Mouse (Mus musculus) embryo, embryonic 11 days (tissue): ENCODE results near the gene Mpzl1.
"Not testable (repeated sequence)": the region's sequence is repeated elsewhere in the genome, so short reads cannot be mapped to it uniquely, and the experiment has no call there.

Source experiments
- DNase-seq: peaks from one replicate; pipeline ENCODE4 v3.0.0-alpha.2; 2015

Mpzl1 gene

GRCm38 (mm10) chr1:165634151-165634884 is at the start of gene Mpzl1:
TSS of gene Mpzl1 (minus strand) at chr1:165634538.
- DNase-seq = peak; percentile 99

- no peak for DNase-seq
Measured at GRCm38 (mm10) chr1:165682056-165682853, 47.9 kb upstream of the Mpzl1 start.

- no peak for DNase-seq
Measured at GRCm38 (mm10) chr1:165681045-165681794, 46.9 kb upstream of the Mpzl1 start.

- DNase-seq = not testable (repeated sequence)
Measured at GRCm38 (mm10) chr1:165680086-165680485, 45.7 kb upstream of the Mpzl1 start.

- DNase-seq = no peak
Measured at GRCm38 (mm10) chr1:165679618-165679997, 45.3 kb upstream of the Mpzl1 start.

GRCm38 (mm10) chr1:165678861-165679617 is 44.7 kb upstream of the Mpzl1 start:
- DNase-seq = no peak

GRCm38 (mm10) chr1:165677558-165677957 is 43.2 kb upstream of the Mpzl1 start:
- no peak for DNase-seq

- no peak for DNase-seq
Measured at GRCm38 (mm10) chr1:165676993-165677392, 42.7 kb upstream of the Mpzl1 start.

GRCm38 (mm10) chr1:165675167-165675566 is 40.8 kb upstream of the Mpzl1 start:
- DNase-seq = no peak

GRCm38 (mm10) chr1:165672355-165672754 is 38.0 kb upstream of the Mpzl1 start:
- no peak for DNase-seq

- DNase-seq = no peak
Measured at GRCm38 (mm10) chr1:165670056-165670455, 35.7 kb upstream of the Mpzl1 start.

- DNase-seq = no peak
Measured at GRCm38 (mm10) chr1:165668904-165669303, 34.6 kb upstream of the Mpzl1 start.

GRCm38 (mm10) chr1:165667380-165667779 is 33.0 kb upstream of the Mpzl1 start:
- no peak for DNase-seq

- no peak for DNase-seq
Measured at GRCm38 (mm10) chr1:165666944-165667343, 32.6 kb upstream of the Mpzl1 start.

GRCm38 (mm10) chr1:165665758-165666157 is 31.4 kb upstream of the Mpzl1 start:
- DNase-seq = no peak

- DNase-seq = no peak
Measured at GRCm38 (mm10) chr1:165663277-165663676, 28.9 kb upstream of the Mpzl1 start.

- no peak for DNase-seq
Measured at GRCm38 (mm10) chr1:165662426-165663192, 28.3 kb upstream of the Mpzl1 start.

GRCm38 (mm10) chr1:165661725-165662124 is 27.4 kb upstream of the Mpzl1 start:
- DNase-seq = no peak

- no peak for DNase-seq
Measured at GRCm38 (mm10) chr1:165661191-165661590, 26.9 kb upstream of the Mpzl1 start.

GRCm38 (mm10) chr1:165660774-165661173 is 26.4 kb upstream of the Mpzl1 start:
- DNase-seq = peak; percentile 83

- peak; percentile 88 for DNase-seq
Measured at GRCm38 (mm10) chr1:165658602-165659001, 24.3 kb upstream of the Mpzl1 start.

- DNase-seq = no peak
Measured at GRCm38 (mm10) chr1:165655482-165655881, 21.1 kb upstream of the Mpzl1 start.
